Mouse (Mus musculus) subcutaneous adipose tissue, adult 2 months (tissue): ENCODE results near the gene Olfr744. TPM values are rescaled to one million over a fixed set of nuclear protein-coding genes. Genes with fewer than 3 reads are reported as not detected.

Source experiments
- polyA plus RNA-seq: library from polyadenylated mRNA; depleted of rRNA; stranded (reverse); fragments of >200 nt; gene quantifications from 2 replicates; pipeline ENCODE4 v1.2.3, GENCODE M21; 2012; ENCODE audit warnings: low replicate concordance; rRNA removed

Gene Olfr744
- not detected in 2 replicates for polyA plus RNA-seq

GRCm38 (mm10) chr14:50614579-50614978 is at the start of gene Olfr744:
Gene Olfr744 (plus strand): TSS chr14:50614879.

GRCm38 (mm10) chr14:50639088-50639487 is 24.4 kb downstream of the Olfr744 start, which contains the start of gene Olfr745:
Gene Olfr745 (plus strand): TSS chr14:50639388.

GRCm38 (mm10) chr14:50646783-50647182 is 32.1 kb downstream of the Olfr744 start, which contains the start of gene Olfr746:
Gene Olfr746 (plus strand): TSS chr14:50647083.

Other genes with a start within 250 kb of the Olfr744 start
- not detected in 2 replicates for gene Olfr736, start 233.7 kb upstream of the Olfr744 start, polyA plus RNA-seq
- not detected in 2 replicates for gene Olfr738, start 207.3 kb upstream of the Olfr744 start, polyA plus RNA-seq
- gene Olfr739, start 196.3 kb upstream of the Olfr744 start, polyA plus RNA-seq, result not detected in 2 replicates
- not detected in 2 replicates for gene Olfr740, start 169.3 kb upstream of the Olfr744 start, polyA plus RNA-seq
- not detected in 2 replicates for gene Olfr741, start 142.1 kb upstream of the Olfr744 start, polyA plus RNA-seq
- not detected in 2 replicates for gene Olfr742, start 111.3 kb upstream of the Olfr744 start, polyA plus RNA-seq
- gene Olfr743, start 93.0 kb upstream of the Olfr744 start, polyA plus RNA-seq, result not detected in 2 replicates
- not detected in 2 replicates for gene Olfr745, start 24.5 kb downstream of the Olfr744 start, polyA plus RNA-seq
- not detected in 2 replicates for gene Olfr746, start 32.2 kb downstream of the Olfr744 start, polyA plus RNA-seq
- gene Olfr747, start 78.3 kb downstream of the Olfr744 start, polyA plus RNA-seq, result not detected in 2 replicates
- gene Olfr748, start 92.5 kb downstream of the Olfr744 start, polyA plus RNA-seq, result not detected in 2 replicates
- gene Olfr749, start 130.2 kb downstream of the Olfr744 start, polyA plus RNA-seq, result not detected in 2 replicates
- 26.7 and 39.9 TPM in 2 replicates for gene Ttc5, start 170.6 kb downstream of the Olfr744 start, polyA plus RNA-seq
- not detected in 2 replicates for gene Ccnb1ip1, start 192.9 kb downstream of the Olfr744 start, polyA plus RNA-seq
- gene Parp2, start 193.0 kb downstream of the Olfr744 start, polyA plus RNA-seq, result 17.6 and 22.6 TPM in 2 replicates